Mouse (Mus musculus) lung, postnatal 0 days (tissue): ENCODE data around the gene Cacng6.

Source experiments
- CTCF ChIP-seq: IDR thresholded peaks from 2 replicates; pipeline ENCODE4 v1.5.1; 2016; ENCODE audit warnings: antibody characterized with exemption, mild to moderate bottlenecking
- EP300 ChIP-seq: IDR thresholded peaks from 2 replicates; pipeline ENCODE4 v1.6.1; 2016; ENCODE audit warnings: antibody characterized with exemption, mild to moderate bottlenecking, control low read depth

GRCm38 (mm10) chr7:3425141-3425540 lies 1.1 kb downstream of the Cacng6 start:
- TF ChIP-seq EP300 (no peak), CTCF (no peak)
